Mouse (Mus musculus) cerebellum, postnatal 25 days (tissue): Measurements from ENCODE around the gene Cox16.
"Not testable (repeated sequence)": the region's sequence is repeated elsewhere in the genome, so short reads cannot be mapped to it uniquely, and the experiment has no call there.

Experiments
- DNase-seq, 2 experiments: peaks; one replicate each; pipeline ENCODE4 v3.0.0; 2021; ENCODE audit warnings: mixed read lengths in 2 of 2

Cox16 gene

DNA sequence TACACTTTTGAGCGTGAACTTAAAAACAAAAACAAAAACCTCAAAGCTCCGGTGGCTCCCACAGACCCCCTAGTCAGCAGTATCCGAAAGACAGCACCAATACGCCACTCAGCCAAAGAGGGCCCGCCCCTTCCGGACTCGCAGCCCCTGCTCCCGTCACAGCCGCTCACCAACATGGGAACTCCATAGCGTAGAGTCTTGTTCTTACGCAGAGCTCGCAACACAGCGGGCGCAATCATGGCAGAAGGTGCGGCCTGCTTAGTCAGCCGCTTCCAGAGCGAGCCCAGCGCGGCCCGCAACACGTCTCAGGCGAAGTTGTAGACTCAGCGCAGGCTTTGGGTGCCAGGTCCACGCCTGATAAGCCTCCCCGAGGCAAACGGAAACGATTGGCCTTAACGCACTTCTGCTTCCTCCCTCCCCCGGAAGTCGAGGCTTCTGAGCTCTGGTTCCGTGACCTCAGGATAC, at the start of gene Cox16:
Cox16 (minus strand) TSS at position 401 of the 465 bp plus-strand sequence.
- peak; percentile 89 to 92 for DNase-seq

DNA sequence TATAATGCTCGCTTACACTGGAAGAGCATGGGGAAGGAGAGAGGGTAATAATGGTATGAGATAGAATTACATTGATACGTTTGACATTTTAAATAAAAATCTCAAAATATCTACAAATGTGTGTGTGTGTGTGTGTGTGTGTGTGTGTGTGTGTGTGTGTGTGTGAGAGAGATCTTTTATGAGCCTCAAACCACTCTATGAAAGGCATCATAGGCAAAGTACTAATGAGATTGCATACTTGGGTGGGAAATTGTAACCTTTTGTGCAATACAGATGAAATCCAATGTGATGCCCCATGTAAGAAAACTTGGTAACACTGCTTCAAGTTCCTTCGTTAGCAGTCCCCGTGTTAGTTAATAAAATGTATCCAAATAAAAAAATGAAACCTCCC, 48.1 kb upstream of the Cox16 start:
- DNase-seq, result no peak

DNA sequence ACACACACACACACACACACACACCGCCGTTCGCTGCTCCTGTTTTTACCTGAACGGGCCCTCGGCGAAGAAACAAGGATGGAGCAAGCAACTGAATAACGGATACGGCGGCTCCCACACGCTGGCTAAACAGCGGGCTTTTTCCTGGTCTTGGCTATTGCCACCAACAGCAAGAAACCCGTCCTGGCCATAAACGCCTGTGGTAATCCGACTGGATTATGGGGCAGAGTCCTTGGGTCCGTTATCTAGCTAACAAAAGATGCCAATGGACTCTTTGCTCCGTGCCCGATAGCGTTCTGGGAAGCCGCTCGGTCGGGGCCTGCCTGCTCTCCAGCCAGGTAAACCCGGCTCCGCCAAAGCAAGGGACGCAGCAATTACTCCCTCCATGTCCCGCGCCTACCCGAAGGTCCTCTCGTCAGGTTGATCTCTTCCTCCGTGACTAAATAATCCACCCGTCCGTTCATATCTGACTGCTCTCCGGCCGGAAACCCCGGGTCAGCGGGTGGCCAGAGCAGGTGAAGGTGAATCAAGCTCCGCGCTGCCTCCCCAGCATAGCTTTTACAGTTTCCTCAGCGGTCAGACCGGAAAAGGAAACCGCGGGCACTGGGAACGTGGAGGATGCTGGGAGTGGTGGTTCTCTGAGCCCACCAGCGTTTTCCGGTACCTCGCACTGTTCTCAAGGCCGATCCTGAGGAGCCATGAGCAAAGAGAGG, 47.5 kb upstream of the Cox16 start, which contains the start of the genes Gm20498 and Synj2bp:
Gm20498 (minus strand) TSS at position 590 of the 713 bp plus-strand sequence.
Synj2bp (minus strand) TSS at position 596 of the 713 bp plus-strand sequence.
- peak; percentile 92 to 93 for DNase-seq

DNA sequence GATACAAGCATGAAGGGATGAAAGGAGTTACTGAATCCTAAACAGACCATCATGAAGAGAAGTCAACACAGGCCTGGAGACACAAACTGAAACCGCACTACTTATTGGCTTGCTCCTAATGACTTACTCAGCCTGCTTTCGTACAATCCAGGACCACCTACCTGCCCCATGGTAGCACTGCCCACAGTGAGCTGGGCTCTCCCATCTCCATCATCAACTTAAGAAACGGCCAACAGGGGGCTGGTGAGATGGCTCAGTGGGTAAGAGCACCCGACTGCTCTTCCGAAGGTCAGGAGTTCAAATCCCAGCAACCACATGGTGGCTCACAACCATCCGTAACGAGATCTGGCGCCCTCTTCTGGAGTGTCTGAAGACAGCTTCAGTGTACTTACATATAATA, 45.7 kb upstream of the Cox16 start:
- not testable (repeated sequence) for DNase-seq

DNA sequence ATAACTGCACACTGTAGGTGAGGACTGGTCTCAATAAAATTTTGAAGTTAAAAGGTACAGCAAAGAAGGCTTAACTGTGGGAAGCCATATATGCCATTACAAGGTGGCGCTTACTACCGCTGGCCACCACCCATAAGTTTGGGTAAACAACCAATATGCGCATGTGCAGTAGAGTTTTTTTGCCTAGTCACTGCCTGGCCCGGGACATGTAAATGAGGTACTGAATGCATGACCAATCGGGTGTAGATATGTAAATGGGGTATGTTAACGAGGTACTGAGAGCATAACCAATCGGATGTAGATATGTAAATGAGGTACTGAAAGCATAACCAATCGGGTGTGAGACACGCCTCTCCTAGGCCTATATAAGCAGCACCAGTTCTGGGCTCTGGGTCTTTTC, 12.0 kb upstream of the Cox16 start:
- DNase-seq, result not testable (repeated sequence)

DNA sequence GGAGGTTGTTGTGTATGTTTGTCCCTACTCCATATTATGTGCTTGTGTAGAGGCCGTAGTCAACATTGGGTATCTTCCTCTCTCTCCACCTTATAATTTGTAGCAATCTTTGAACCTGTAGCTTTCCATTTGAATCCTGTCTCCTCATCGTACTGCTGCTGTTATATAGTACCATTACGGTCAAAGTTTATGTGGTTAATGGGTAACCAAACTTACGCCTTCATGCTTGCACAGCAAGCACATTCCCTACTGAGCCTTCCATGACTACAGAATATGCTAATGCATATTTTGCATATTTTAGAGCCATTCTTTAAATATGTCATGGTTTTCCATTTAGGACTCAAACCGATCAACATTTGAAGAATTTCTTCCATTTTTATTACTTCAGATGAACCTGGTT, 5.6 kb upstream of the Cox16 start:
- no peak for DNase-seq

DNA sequence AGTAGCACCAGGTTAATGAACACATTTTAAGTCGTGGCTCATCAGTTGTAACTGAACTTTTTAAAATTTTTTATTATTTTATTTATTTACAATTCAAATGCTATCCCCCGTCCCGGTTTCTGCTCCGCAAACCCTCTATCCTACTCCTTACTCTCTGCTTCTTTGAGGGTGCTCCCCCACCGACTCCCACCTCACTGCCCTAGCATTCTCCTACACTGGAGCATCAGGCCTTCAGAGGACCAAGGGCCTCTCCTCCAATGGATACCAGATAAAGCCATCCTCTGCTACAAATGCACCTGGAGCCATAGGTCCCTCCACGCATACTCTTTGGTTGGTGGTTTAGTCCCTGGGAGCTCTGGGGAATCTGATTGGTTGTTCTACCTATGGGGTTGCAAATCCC, 384 bp upstream of the Cox16 start:
- peak; percentile 18 to 28 for DNase-seq

DNA sequence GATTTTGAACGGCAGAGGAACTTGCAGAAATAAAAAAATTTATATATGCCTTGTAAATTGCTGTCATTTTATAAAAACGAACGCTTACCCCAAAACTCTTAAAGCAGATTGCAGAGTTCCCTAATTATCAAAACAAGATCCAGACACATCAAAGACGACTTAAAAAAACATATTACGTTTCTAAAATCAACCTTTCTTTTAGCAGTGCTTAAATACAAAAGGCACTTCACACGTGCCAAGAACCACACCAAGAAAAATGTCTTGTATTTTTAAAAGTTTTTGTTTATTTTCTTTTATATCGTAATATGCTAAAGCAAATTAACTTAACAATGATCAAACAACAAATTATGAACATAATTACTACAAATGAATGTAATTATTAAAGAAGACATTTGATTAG, 715 bp downstream of the Cox16 start:
- no peak for DNase-seq

DNA sequence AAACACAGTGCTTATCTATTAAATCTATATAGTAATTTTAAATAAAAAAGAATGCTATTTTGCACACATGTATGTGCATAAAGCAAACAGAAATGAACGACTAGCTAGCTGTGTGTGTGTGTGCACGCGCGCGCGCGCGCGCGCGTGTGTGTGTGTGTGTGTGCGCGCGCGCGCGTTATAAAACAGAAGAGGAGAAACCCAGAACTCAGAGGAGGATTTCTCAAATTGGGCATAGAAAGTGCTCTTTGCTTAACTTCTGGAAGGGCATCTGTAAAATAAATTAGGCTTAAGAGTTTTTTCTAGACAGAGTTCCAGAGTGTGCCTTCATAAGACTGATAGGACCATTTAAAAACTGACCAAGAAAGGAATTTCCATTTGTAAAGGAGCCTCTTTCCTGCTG, 1.3 kb downstream of the Cox16 start:
- DNase-seq, result peak in 1 of 2 experiments; percentile 64

DNA sequence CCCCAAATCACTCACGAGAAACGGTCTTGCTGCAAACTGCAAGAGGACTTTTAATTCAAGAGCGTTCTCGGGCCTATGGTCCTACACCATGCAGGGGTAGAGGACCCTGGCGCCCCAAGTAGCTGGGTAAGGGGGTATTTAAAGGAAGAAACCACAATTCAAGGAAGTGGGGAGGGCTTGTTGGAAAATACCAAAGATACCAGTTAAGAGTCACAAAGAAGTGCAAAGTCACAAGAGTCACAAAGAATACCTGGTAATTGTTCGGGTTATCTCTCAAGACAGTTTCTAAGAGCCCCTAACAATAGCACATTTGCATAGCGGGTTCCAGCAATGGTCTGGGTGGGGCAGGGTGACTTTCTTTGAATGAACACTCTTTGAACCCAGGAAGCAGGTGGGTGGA, 25.9 kb downstream of the Cox16 start:
- not testable (repeated sequence) for DNase-seq

DNA sequence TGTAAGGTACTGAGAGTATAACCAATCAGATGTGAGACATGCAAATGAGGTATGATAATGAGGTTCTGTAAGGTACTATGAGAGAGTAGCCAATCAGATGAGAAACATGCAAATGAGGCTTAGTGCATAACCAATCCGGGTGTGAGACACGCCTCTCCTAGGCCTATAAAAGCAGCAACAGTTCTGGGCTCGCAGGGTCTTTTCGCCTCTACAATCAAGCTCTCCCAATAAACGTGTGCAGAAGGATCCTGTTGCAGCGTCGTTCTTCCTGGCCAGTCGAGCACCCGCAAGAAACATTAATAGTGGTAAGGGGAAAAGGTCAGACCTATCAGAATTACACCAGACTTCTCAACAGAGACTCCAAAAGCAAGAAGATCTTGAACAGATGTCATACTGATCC, 45.9 kb downstream of the Cox16 start:
- DNase-seq, result not testable (repeated sequence)

DNA sequence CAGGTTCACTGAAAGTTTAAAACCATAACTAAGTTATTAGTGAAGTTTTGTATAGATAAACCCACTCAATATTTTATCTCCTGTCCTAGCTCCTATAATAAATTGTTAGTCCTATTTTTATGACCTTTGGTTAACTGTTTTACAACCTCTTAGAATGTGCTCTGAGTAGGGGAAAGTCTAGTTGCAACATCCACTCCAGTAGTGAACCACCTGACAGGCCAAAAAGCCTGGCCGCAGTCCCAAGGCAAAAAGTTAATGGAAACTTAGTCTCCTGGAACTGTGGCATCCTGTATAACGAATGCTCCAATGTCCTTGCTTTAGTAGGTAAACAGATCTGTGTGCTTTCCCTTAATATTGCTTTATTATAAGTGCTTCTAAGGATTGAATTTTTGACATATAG, 50.1 kb downstream of the Cox16 start:
- DNase-seq, result not testable (repeated sequence)

DNA sequence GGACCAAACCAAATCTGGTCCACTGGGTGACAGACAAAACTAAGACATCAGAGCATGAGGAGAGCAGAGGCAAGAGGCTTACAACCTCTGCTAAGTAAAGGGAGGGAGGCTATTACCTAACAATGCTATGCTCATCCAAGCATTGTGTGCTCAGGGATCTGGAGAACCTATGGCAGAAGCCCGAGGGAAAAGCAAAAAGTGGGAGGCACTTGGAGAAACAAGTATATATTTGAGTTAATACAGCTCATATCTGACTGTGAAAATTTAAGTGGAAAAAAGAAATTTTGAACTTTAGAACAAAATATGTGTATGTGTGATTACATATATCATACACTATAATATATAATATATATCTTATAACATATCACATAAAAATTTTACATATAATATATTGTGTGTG, 63.1 kb downstream of the Cox16 start, which contains the start of gene Adam4:
Adam4 (minus strand) TSS at position 101 of the 400 bp plus-strand sequence.
- no peak for DNase-seq

DNA sequence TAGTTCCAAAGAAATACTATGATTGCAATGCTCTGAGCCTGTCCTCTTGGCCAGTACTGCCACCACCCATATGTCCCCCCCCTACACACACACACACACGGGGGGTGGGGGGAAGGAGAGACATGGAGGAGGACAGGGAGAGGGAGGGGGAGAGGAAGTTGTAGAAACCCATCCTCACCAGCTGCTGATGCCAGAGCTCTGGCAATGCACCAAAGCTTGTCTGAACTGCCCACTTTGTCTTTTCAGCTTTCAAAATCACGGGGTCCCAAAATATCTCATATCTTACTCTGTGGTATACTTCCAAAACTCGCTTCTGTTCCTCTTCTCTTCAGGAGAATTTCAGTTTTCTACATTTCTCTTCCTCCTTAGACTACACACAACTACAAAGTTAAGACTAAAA, 71.7 kb downstream of the Cox16 start:
- DNase-seq, result no peak

DNA sequence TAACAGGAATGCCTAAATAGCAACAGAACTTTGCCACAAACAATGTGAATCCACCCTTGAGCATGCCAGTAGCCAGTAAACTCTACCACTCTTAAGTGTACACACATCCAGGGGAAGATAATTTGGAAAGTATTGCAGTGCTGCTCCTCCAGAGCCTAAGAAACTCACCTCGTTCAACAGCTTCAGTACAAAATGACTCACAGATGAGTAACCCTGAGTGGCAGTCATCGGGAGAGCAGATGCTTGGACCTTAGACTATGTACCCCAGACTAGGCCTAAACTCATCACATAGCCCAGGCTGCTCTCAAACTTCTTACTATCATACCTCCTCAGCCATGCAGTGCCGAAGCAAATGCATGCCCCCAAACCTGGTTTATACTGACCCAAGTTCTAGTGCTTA, 76.0 kb downstream of the Cox16 start:
- no peak for DNase-seq

DNA sequence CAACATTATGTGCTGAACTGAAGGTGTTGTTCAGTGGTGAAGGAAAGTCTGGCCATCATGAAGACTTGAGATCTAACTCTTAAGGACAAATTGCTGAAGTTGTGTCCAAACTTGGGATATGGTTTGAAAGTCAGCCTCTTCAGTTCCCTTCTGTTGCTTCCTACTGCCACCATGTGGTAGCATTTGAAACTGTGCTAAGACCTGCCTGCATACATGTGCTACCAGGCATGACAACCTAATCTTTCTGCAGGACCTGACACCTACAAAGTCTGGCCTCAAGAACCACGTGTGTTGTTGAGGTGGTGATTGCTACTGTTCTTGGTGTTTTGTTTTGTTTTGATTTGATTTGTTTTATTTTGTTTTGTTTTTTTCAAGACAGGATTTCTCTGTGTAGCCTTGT, 82.7 kb downstream of the Cox16 start:
- peak; percentile 72 to 87 for DNase-seq

DNA sequence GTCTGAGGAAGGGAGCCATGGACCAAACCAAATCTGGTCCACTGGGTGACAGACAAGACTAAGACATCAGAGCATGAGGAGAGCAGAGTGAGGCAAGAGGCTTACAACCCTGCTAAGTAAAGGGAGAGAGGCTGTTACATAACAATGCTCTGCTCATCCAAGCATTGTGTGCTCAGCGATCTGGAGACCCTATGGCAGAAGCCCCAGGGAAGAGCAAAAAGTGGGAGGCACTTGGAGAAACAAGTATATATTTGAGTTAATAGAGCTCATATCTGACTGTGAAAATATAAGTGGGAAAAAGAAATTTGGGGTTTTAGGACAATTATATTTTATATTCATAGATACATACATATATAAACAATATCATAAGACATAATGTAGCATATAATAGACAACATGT, 105.6 kb downstream of the Cox16 start, which contains the start of gene Gm4787:
Gm4787 (minus strand) TSS at position 101 of the 400 bp plus-strand sequence.
- not testable (repeated sequence) for DNase-seq

DNA sequence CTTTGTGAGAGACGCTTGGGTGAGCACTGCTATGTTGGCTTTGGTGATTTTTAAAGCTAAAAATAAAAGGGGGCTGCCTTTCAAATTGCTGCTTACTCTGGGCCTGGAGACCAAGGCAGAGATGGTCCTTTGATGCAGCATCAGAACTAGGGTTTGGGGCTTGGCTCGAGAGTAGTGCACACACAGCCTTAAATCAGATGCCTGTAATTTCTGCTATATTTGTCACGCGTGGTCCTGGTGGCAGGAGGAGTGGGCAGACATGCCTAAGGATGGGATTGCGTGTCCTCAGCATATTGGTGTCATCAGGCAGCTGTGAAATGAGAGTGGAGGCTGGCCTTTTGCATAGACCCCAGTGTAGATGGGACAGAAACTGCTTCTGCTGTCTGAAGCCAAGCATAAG, 151.1 kb downstream of the Cox16 start:
- DNase-seq, result peak in 1 of 2 experiments; percentile 15

DNA sequence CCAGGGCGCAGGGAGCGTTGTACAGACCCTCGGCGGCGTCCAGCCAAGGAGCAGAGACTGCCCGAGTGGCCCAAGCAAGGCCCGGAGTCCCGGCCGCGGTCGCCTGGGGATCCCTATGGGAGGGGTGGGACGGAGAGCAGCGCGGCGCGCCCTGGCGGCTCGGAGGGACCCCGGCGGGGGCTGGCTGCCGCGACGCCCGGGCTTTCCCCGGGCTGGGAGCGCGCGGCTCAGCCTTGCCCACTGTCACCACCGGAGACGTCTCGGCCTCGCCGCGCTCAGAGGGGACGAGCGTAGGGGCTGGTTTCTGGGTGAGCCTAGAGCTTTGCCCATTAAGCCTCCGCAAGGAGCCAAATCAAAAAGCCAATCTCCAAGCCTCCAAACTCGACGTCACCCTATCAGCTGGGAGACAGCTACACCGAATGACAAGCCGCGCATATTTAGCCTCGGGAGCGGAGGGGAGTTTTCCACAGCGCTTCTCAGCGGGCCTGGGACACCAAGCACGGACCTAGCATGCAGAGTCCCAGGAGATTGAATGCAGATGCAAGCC, 152.0 kb downstream of the Cox16 start, which contains the start of gene Slc8a3:
Slc8a3 (minus strand) TSS at position 306 of the 547 bp plus-strand sequence.
- DNase-seq, result peak; percentile 83 to 85

DNA sequence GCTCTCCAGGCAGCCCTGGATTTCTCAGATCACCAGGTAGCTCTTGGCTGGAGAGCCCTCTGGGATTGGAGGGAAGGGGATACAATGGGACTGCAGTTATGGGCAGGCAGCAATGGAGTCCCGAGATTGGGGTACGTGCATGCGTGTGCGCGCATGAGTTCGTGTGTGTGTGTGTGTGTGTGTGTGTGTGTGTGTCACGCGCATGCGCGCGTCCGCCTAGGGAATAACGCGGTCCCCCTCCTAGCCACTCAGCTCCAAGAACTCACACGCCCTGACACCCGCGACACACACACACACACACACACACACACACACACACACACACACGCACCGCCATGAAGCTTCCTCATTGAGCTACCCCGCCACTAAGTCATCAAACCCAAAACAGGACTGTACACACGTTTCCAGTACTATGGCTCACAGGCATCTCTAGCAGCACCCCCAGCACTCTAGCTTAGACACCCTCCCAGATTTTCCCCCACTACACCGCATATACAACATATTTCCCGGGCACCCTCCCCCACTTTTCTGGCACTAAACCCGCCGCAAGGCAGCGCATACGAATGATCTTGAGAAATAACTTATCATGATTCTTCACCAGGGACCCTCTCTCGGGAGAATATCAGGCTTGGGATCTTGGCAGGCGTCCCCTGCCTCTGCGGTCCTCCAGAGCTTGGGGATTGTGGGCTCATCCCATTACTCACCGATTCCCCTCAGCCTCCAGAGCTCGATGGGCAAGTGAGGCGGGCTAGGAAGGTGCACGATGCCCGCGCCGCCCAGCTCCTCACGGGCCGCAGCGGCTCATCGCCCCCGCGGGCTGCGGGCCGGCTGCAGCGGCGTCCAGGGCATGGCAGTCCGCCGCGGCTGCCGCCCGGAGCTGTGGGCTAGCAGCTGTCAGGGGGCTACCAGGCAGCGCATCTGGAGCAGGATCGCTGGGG, 152.7 kb downstream of the Cox16 start:
- peak; percentile 87 to 88 for DNase-seq

DNA sequence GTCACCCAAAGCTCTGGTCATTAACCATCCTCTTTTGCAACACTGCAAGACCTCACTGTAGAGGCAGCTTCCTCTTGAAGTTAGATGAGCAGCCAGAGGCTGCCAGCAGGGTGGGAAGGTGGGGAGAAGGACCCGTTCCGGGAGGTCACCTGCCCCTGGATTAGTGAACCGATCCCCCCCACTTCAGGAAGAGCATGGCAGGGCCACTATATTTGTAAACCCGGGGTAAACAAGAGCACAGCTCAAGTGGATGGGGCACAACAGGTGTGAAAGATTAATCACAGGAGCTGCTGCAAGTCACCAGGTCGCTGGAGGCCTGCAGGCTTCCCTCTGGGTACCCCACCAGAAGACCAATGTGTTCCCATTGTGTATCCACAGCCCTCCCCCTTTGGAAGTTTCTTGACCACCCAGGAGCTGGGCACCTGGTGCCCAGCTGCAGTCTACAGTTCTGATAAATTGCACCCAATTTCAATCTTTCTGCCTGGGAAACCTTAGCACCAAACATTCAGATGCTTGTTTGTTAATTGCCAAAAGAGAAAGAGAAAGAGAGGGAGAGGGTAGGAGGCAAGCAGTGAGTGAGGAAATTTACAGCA, 153.8 kb downstream of the Cox16 start:
- no peak for DNase-seq

DNA sequence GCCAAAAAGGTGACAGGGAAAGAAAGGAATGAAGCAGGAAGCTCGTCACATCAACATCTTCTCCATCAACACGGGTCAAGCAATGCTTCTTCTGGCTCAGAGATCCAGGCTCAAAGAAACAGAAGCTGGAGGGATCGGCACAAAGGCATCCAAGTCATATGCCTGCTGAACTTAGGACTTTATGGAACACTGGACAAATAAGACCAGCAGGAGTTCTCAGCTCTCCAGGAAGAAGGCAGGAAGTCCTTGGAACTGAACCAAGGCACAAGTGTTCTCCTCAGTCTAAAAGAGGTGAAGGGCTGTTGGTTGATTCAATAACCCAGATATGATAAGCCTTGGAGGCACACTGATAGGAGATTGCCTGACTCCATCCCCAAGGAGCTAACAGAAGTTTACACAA, 159.9 kb downstream of the Cox16 start:
- DNase-seq, result peak in 1 of 2 experiments; percentile 27
